Mouse (Mus musculus) ES-E14 (cell line): ENCODE results near the gene Cyp2ab1.

Experiments used
- CHD2 ChIP-seq: IDR thresholded peaks from 2 replicates; pipeline ENCODE4 v1.6.1; 2014; ENCODE audit warnings: mild to moderate bottlenecking, low read depth, low read length, inconsistent platforms
- HCFC1 ChIP-seq: IDR thresholded peaks from 2 replicates; pipeline ENCODE4 v1.6.1; 2012; ENCODE audit warnings: low read length, inconsistent platforms, borderline replicate concordance; ENCODE audit not compliant: insufficient read depth

DNA sequence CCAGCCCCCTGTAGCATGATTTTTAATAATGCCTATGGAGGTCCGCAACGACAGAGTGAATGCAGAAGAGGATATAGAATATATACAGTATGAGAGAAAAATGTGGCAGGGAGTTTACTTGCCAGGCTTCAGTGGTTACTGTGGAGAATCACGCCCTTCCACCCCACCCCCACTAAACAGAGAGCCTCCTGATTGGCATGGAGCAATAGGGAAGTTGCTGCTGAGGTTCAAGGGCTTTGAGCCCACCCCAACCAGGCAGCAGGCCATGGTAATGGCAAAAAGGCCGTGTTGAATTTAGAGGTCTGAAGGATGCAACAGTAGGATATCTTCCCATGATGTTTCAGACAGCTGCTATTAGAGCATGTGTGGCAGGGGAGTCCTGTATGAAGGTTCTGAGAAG, 53.9 kb downstream of the Cyp2ab1 start:
- no peak for TF ChIP-seq HCFC1
- TF ChIP-seq CHD2 = no peak
